Mouse (Mus musculus) MEL (cell line): ENCODE measurements at regions not wholly inside any gene's neighbourhood (a gene's known extent, or its start where the extent isn't known, plus 50 kb on each side); places are given as distances from the start of the nearest gene placed in this dataset.

ENCODE experiments used
- CTCF ChIP-seq, 3 experiments: IDR thresholded peaks in 2 of 3; conservative IDR thresholded peaks in 1 of 3; 2 replicates each; pipeline ENCODE4 v1.5.1; 2011 to 2012; ENCODE audit warnings: low read length in 3 of 3, low read depth in 2 of 3, mild to moderate bottlenecking in 2 of 3, improper control_type of control experiment in 1 of 3, inconsistent platforms in 1 of 3, mixed read lengths in 1 of 3, moderate library complexity in 1 of 3; ENCODE audit not compliant: control insufficient read depth in 1 of 3, insufficient read depth in 1 of 3, poor library complexity in 1 of 3, severe bottlenecking in 1 of 3
- MAFK ChIP-seq: IDR thresholded peaks from 2 replicates; pipeline ENCODE4 v1.6.1; 2011; ENCODE audit warnings: low read depth, mild to moderate bottlenecking, low read length, improper control_type of control experiment, borderline replicate concordance
- POLR2A ChIP-seq, 2 experiments: IDR thresholded peaks; 2 replicates each; pipeline ENCODE4 v1.6.1; 2011 to 2012; ENCODE audit warnings: low read length in 2 of 2, mild to moderate bottlenecking in 2 of 2, control low read depth in 1 of 2, improper control_type of control experiment in 1 of 2, low read depth in 1 of 2, moderate library complexity in 1 of 2; ENCODE audit not compliant: control insufficient read depth in 1 of 2, insufficient read depth in 1 of 2, poor library complexity in 1 of 2
- ZNF384 ChIP-seq: IDR thresholded peaks from 2 replicates; pipeline ENCODE4 v1.6.1; 2012; ENCODE audit warnings: low read depth, mild to moderate bottlenecking, inconsistent platforms, low read length, improper control_type of control experiment

GRCm38 (mm10) chr5:132956184-132956583 lies 413.0 kb upstream of the Auts2 start:
- TF ChIP-seq POLR2A (IDR thresholded peaks at IDR 0.05; ENCODE audit: control insufficient read depth in 1 of 2, insufficient read depth in 1 of 2, low read depth in 1 of 2, low read length in 2 of 2, poor library complexity in 1 of 2): no peak
- TF ChIP-seq MAFK: no peak
- no peak for TF ChIP-seq CTCF (IDR thresholded peaks at IDR 0.05 in 2 of 3, conservative IDR thresholded peaks at IDR 0.05 in 1 of 3; ENCODE audit: control insufficient read depth in 1 of 3, insufficient read depth in 1 of 3, low read depth in 2 of 3, low read length in 3 of 3, poor library complexity in 1 of 3, severe bottlenecking in 1 of 3)
- TF ChIP-seq ZNF384: no peak
